Mouse (Mus musculus) urinary bladder, postnatal 36 days (tissue): Measurements from ENCODE around the gene Mthfr.

Experiments
- DNase-seq, 2 experiments: peaks; one replicate each; pipeline ENCODE4 v3.0.0; 2022; ENCODE audit warnings: low spot score in 2 of 2, mixed read lengths in 1 of 2

Gene Mthfr

GRCm38 (mm10) chr4:148065702-148066400 is 27.0 kb downstream of the Mthfr start:
- DNase-seq, result no peak

- no peak for DNase-seq
These were observed 27.5 kb downstream of the Mthfr start for GRCm38 (mm10) chr4:148066401-148066744.

- no peak for DNase-seq
These were observed 28.5 kb downstream of the Mthfr start for GRCm38 (mm10) chr4:148067346-148067745.

GRCm38 (mm10) chr4:148069602-148070218 is 30.8 kb downstream of the Mthfr start:
- no peak for DNase-seq

GRCm38 (mm10) chr4:148071508-148071907 is 32.6 kb downstream of the Mthfr start:
- DNase-seq, result no peak

- no peak for DNase-seq
These were observed 35.8 kb downstream of the Mthfr start for GRCm38 (mm10) chr4:148074521-148075189.

GRCm38 (mm10) chr4:148075259-148075658 is 36.4 kb downstream of the Mthfr start:
- DNase-seq, result peak; percentile 67 to 73

GRCm38 (mm10) chr4:148075881-148076280 is 37.0 kb downstream of the Mthfr start:
- no peak for DNase-seq

- no peak for DNase-seq
These were observed 40.3 kb downstream of the Mthfr start for GRCm38 (mm10) chr4:148079212-148079611.

GRCm38 (mm10) chr4:148079944-148080596 is 41.2 kb downstream of the Mthfr start:
- no peak for DNase-seq

GRCm38 (mm10) chr4:148080597-148080973 is 41.7 kb downstream of the Mthfr start:
- DNase-seq, result no peak

GRCm38 (mm10) chr4:148081201-148081600 is 42.3 kb downstream of the Mthfr start:
- no peak for DNase-seq

GRCm38 (mm10) chr4:148082257-148083044 is 43.6 kb downstream of the Mthfr start:
- peak in 1 of 2 experiments; percentile 39 for DNase-seq

- no peak for DNase-seq
These were observed 44.5 kb downstream of the Mthfr start for GRCm38 (mm10) chr4:148083176-148083899.

GRCm38 (mm10) chr4:148084261-148084714 is 45.4 kb downstream of the Mthfr start:
- peak in 1 of 2 experiments; percentile 62 for DNase-seq

- DNase-seq, result no peak
These were observed 46.4 kb downstream of the Mthfr start for GRCm38 (mm10) chr4:148085131-148085906.

GRCm38 (mm10) chr4:148085907-148086305 is 47.0 kb downstream of the Mthfr start:
- DNase-seq, result no peak

GRCm38 (mm10) chr4:148087091-148087906 is 48.4 kb downstream of the Mthfr start:
- peak in 1 of 2 experiments; percentile 64 for DNase-seq

GRCm38 (mm10) chr4:148087907-148088527 is 49.1 kb downstream of the Mthfr start, which contains the start of gene Agtrap:
TSS of gene Agtrap (minus strand) at chr4:148088031.
- DNase-seq, result peak; percentile 94 to 95
